Mouse (Mus musculus): ENCODE data around the gene Il1f10.

GRCm38 (mm10) chr2:24317919-24318598 lies 27.1 kb downstream of the Il1f10 start:
- no peak for TF ChIP-seq CTCF (IDR thresholded peaks at IDR 0.05)
- no peak for TF ChIP-seq EP300 (IDR thresholded peaks at IDR 0.05)
